Mouse (Mus musculus): Measurements from ENCODE around the gene Prss22. TPM values are rescaled to one million over a fixed set of nuclear protein-coding genes. Genes with fewer than 3 reads are reported as not detected.

Gene Prss22
- polyA plus RNA-seq (2015; fragmentation: Illumina TruSeq; extraction: RNeasy Lipid Tissue Mini Kit (QIAGEN cat#74804); ENCODE audit: low read depth, low replicate concordance), result 1.8 TPM

GRCm38 (mm10) chr17:23997901-23998300 is at the start of gene Prss22:
Gene Prss22, minus strand, starts transcription at chr17:23998100.

GRCm38 (mm10) chr17:24037844-24038243 is 39.9 kb upstream of the Prss22 start, which contains the start of gene Prss27:
Gene Prss27, plus strand, starts transcription at chr17:24038144.

GRCm38 (mm10) chr17:23980297-23980909 is 17.5 kb downstream of the Prss22 start, which contains the start of gene Prss30:
Gene Prss30, minus strand, starts transcription at chr17:23980566.

GRCm38 (mm10) chr17:23955174-23955573 is 42.7 kb downstream of the Prss22 start, which contains the start of gene Sbpl:
Gene Sbpl, minus strand, starts transcription at chr17:23955274.

Other genes with a start within 250 kb of the Prss22 start
- gene Flywch1, start 226.5 kb downstream of the Prss22 start, polyA plus RNA-seq (2015; fragmentation: Illumina TruSeq; extraction: RNeasy Lipid Tissue Mini Kit (QIAGEN cat#74804); ENCODE audit: low read depth, low replicate concordance), result 321 TPM
- gene Flywch2, start 212.0 kb downstream of the Prss22 start, polyA plus RNA-seq (2015; fragmentation: Illumina TruSeq; extraction: RNeasy Lipid Tissue Mini Kit (QIAGEN cat#74804); ENCODE audit: low read depth, low replicate concordance), result 29.3 TPM
- 295 TPM for gene Srrm2, start 207.6 kb downstream of the Prss22 start, polyA plus RNA-seq (2015; fragmentation: Illumina TruSeq; extraction: RNeasy Lipid Tissue Mini Kit (QIAGEN cat#74804); ENCODE audit: low read depth, low replicate concordance)
- 700 TPM for gene Elob, start 169.0 kb downstream of the Prss22 start, polyA plus RNA-seq (2015; fragmentation: Illumina TruSeq; extraction: RNeasy Lipid Tissue Mini Kit (QIAGEN cat#74804); ENCODE audit: low read depth, low replicate concordance)
- gene Prss33, start 162.0 kb downstream of the Prss22 start, polyA plus RNA-seq (2015; fragmentation: Illumina TruSeq; extraction: RNeasy Lipid Tissue Mini Kit (QIAGEN cat#74804); ENCODE audit: low read depth, low replicate concordance), result not detected
- gene Prss32, start 154.2 kb downstream of the Prss22 start, polyA plus RNA-seq (2015; fragmentation: Illumina TruSeq; extraction: RNeasy Lipid Tissue Mini Kit (QIAGEN cat#74804); ENCODE audit: low read depth, low replicate concordance), result not detected
- gene Prss41, start 153.9 kb downstream of the Prss22 start, polyA plus RNA-seq (2015; fragmentation: Illumina TruSeq; extraction: RNeasy Lipid Tissue Mini Kit (QIAGEN cat#74804); ENCODE audit: low read depth, low replicate concordance), result 0.42 TPM
- gene Prss21, start 130.0 kb downstream of the Prss22 start, polyA plus RNA-seq (2015; fragmentation: Illumina TruSeq; extraction: RNeasy Lipid Tissue Mini Kit (QIAGEN cat#74804); ENCODE audit: low read depth, low replicate concordance), result not detected
- not detected for gene Dcpp1, start 117.2 kb downstream of the Prss22 start, polyA plus RNA-seq (2015; fragmentation: Illumina TruSeq; extraction: RNeasy Lipid Tissue Mini Kit (QIAGEN cat#74804); ENCODE audit: low read depth, low replicate concordance)
- not detected for gene Dcpp2, start 117.2 kb downstream of the Prss22 start, polyA plus RNA-seq (2015; fragmentation: Illumina TruSeq; extraction: RNeasy Lipid Tissue Mini Kit (QIAGEN cat#74804); ENCODE audit: low read depth, low replicate concordance)
- gene Dcpp3, start 80.6 kb downstream of the Prss22 start, polyA plus RNA-seq (2015; fragmentation: Illumina TruSeq; extraction: RNeasy Lipid Tissue Mini Kit (QIAGEN cat#74804); ENCODE audit: low read depth, low replicate concordance), result not detected
- not detected for gene Sbp, start 56.4 kb downstream of the Prss22 start, polyA plus RNA-seq (2015; fragmentation: Illumina TruSeq; extraction: RNeasy Lipid Tissue Mini Kit (QIAGEN cat#74804); ENCODE audit: low read depth, low replicate concordance)
- not detected for gene Sbpl, start 42.8 kb downstream of the Prss22 start, polyA plus RNA-seq (2015; fragmentation: Illumina TruSeq; extraction: RNeasy Lipid Tissue Mini Kit (QIAGEN cat#74804); ENCODE audit: low read depth, low replicate concordance)
- gene Prss30, start 17.5 kb downstream of the Prss22 start, polyA plus RNA-seq (2015; fragmentation: Illumina TruSeq; extraction: RNeasy Lipid Tissue Mini Kit (QIAGEN cat#74804); ENCODE audit: low read depth, low replicate concordance), result not detected
- gene Prss27, start 40.0 kb upstream of the Prss22 start, polyA plus RNA-seq (2015; fragmentation: Illumina TruSeq; extraction: RNeasy Lipid Tissue Mini Kit (QIAGEN cat#74804); ENCODE audit: low read depth, low replicate concordance), result not detected
- 22.9 TPM for gene Kctd5, start 75.4 kb upstream of the Prss22 start, polyA plus RNA-seq (2015; fragmentation: Illumina TruSeq; extraction: RNeasy Lipid Tissue Mini Kit (QIAGEN cat#74804); ENCODE audit: low read depth, low replicate concordance)
- 56.0 TPM for gene Pdpk1, start 152.8 kb upstream of the Prss22 start, polyA plus RNA-seq (2015; fragmentation: Illumina TruSeq; extraction: RNeasy Lipid Tissue Mini Kit (QIAGEN cat#74804); ENCODE audit: low read depth, low replicate concordance)
- 21.6 TPM for gene Amdhd2, start 165.7 kb upstream of the Prss22 start, polyA plus RNA-seq (2015; fragmentation: Illumina TruSeq; extraction: RNeasy Lipid Tissue Mini Kit (QIAGEN cat#74804); ENCODE audit: low read depth, low replicate concordance)
- 1,683 TPM for gene Atp6v0c, start 171.6 kb upstream of the Prss22 start, polyA plus RNA-seq (2015; fragmentation: Illumina TruSeq; extraction: RNeasy Lipid Tissue Mini Kit (QIAGEN cat#74804); ENCODE audit: low read depth, low replicate concordance)
- 36.2 TPM for gene Tbc1d24, start 207.5 kb upstream of the Prss22 start, polyA plus RNA-seq (2015; fragmentation: Illumina TruSeq; extraction: RNeasy Lipid Tissue Mini Kit (QIAGEN cat#74804); ENCODE audit: low read depth, low replicate concordance)
- gene Ntn3, start 211.4 kb upstream of the Prss22 start, polyA plus RNA-seq (2015; fragmentation: Illumina TruSeq; extraction: RNeasy Lipid Tissue Mini Kit (QIAGEN cat#74804); ENCODE audit: low read depth, low replicate concordance), result 4.9 TPM
- gene Tedc2, start 222.8 kb upstream of the Prss22 start, polyA plus RNA-seq (2015; fragmentation: Illumina TruSeq; extraction: RNeasy Lipid Tissue Mini Kit (QIAGEN cat#74804); ENCODE audit: low read depth, low replicate concordance), result 9.5 TPM